Mouse (Mus musculus) cerebellum, postnatal 25 days (tissue): Measurements from ENCODE around the gene Calml4.

ENCODE experiments used
- DNase-seq, 2 experiments: peaks; one replicate each; pipeline ENCODE4 v3.0.0; 2021; ENCODE audit warnings: mixed read lengths in 2 of 2

The Calml4 gene

GRCm38 (mm10) chr9:62903841-62904240 lies 46.0 kb downstream of the Calml4 start:
- no peak for DNase-seq

- DNase-seq = no peak
Observed at GRCm38 (mm10) chr9:62905039-62905438, 47.2 kb downstream of the Calml4 start.

GRCm38 (mm10) chr9:62913390-62914069 lies 55.6 kb downstream of the Calml4 start:
- DNase-seq = no peak

- no peak for DNase-seq
Observed at GRCm38 (mm10) chr9:62917059-62917458, 59.2 kb downstream of the Calml4 start.

GRCm38 (mm10) chr9:62920877-62921276 lies 63.0 kb downstream of the Calml4 start:
- no peak for DNase-seq

- DNase-seq = no peak
Observed at GRCm38 (mm10) chr9:62924886-62925610, 67.2 kb downstream of the Calml4 start.
